Comparison of ENCODE assay signal across 8 mouse cellular contexts in genomic region chr4:133337833-133338520, GRCm38 (mm10). TPM values are rescaled to one million over a fixed set of nuclear protein-coding genes. Genes with fewer than 3 reads are reported as not detected.
DNase-seq lines count a peak whose midpoint lies in the region; ATAC-seq and TF ChIP-seq lines count a peak whose summit lies in the region.

No protein-coding gene starts in this region.

- DNase-seq in kidney, adult 2 months = peak; percentile 23
- no peak for DNase-seq in kidney, adult 9 months
- DNase-seq in MN1 (ENCODE audit: low spot score) = peak; percentile 39
- no peak for DNase-seq in forebrain, postnatal 0 days
- no peak for DNase-seq in midbrain, embryonic 10.5 days (ENCODE audit: low spot score)
- no peak for DNase-seq in right cerebral cortex, postnatal 25 days
- no peak for DNase-seq in embryo, embryonic 9.5 days (ENCODE audit: extremely low spot score)

- no peak for TF ChIP-seq CTCF in kidney, adult 2 months (conservative IDR thresholded peaks at IDR 0.05; ENCODE audit: insufficient read depth, insufficient read length, low read depth, low read length)
- TF ChIP-seq CTCF in forebrain, postnatal 0 days (IDR thresholded peaks at IDR 0.05; ENCODE audit: low read depth) = no peak

- no peaks in the 10 kb centered on the region for H3K9me3 ChIP-seq in forebrain, postnatal 0 days (ENCODE audit: low read length)
- H3K9me3 ChIP-seq in midbrain, embryonic 10.5 days (replicated peaks) = no peaks in the 10 kb centered on the region

- H3K4me3 ChIP-seq in kidney, adult 2 months (ENCODE audit: insufficient read depth, low read depth, low read length) = peak overlapping the region; percentile 82
- H3K4me3 ChIP-seq in forebrain, postnatal 0 days (ENCODE audit: low read depth, low read length) = peak overlapping the region; percentile 96
- peak overlapping the region; percentile 91 for H3K4me3 ChIP-seq in midbrain, embryonic 10.5 days

- no peaks in the 10 kb centered on the region for H3K36me3 ChIP-seq in kidney, adult 2 months (ENCODE audit: control insufficient read depth, insufficient read depth, low read length)
- H3K36me3 ChIP-seq in forebrain, postnatal 0 days (ENCODE audit: insufficient read depth) = no peaks in the 10 kb centered on the region
- H3K36me3 ChIP-seq in midbrain, embryonic 10.5 days = peaks cover 6% of the 10 kb centered on the region; the same call in 1 of the 2 replicates

- no peak overlapping the region for H3K27ac ChIP-seq in kidney, adult 2 months (ENCODE audit: insufficient read depth, low read depth, low read length)
- H3K27ac ChIP-seq in forebrain, postnatal 0 days (ENCODE audit: low read depth, low read length) = no peak overlapping the region
- H3K27ac ChIP-seq in midbrain, embryonic 10.5 days (replicated peaks) = peak overlapping the region; percentile 92

- 12% methylated on average over 14 of the region's 14 CpGs for WGBS in kidney, adult 2 months
- WGBS in forebrain, postnatal 0 days = 11% methylated on average over 14 of the region's 14 CpGs
- 18% methylated on average over 14 of the region's 14 CpGs for WGBS in midbrain, embryonic 10.5 days

- ATAC-seq in forebrain, postnatal 0 days = no peak
- ATAC-seq in megakaryocyte progenitor cell, adult 5-6 weeks (replicated peaks; ENCODE audit: poor library complexity) = no peak

- H3K4me2 ChIP-seq in forebrain, postnatal 0 days (ENCODE audit: low read depth) = peak overlapping the region; percentile 74

- TF ChIP-seq POLR2A in kidney, adult 2 months (IDR thresholded peaks at IDR 0.05; ENCODE audit: low read depth, low read length) = no peak

- peak overlapping the region; percentile 75 for H3K9ac ChIP-seq in forebrain, postnatal 0 days

- H3K27me3 ChIP-seq in kidney, adult 2 months (replicated peaks; ENCODE audit: control insufficient read depth, insufficient read depth, low read length) = no peaks in the 10 kb centered on the region
- H3K27me3 ChIP-seq in forebrain, postnatal 0 days (ENCODE audit: insufficient read depth, low read length) = no peaks in the 10 kb centered on the region
- H3K27me3 ChIP-seq in midbrain, embryonic 10.5 days (ENCODE audit: low read depth, poor library complexity, severe bottlenecking) = no peaks in the 10 kb centered on the region

- peaks cover 13% of the 10 kb centered on the region for H3K4me1 ChIP-seq in kidney, adult 2 months (ENCODE audit: control insufficient read depth, insufficient read depth, low read length)
- no peaks in the 10 kb centered on the region for H3K4me1 ChIP-seq in forebrain, postnatal 0 days (ENCODE audit: insufficient read depth)
- peaks cover 33% of the 10 kb centered on the region for H3K4me1 ChIP-seq in midbrain, embryonic 10.5 days

RNA-seq across cellular contexts. Expression of gene Wdtc1, which starts 15.3 kb away (rescaled TPM):
- 64.1 and 64.4 TPM in 2 replicates for polyA plus RNA-seq in kidney, adult 2 months (2012; rRNA removed)
- total RNA-seq in forebrain, postnatal 0 days (2014; rRNA removed) = 35.5 and 43.9 TPM in 2 replicates
- polyA plus RNA-seq in forebrain, postnatal 0 days (2015; fragmentation: Nextera tagmentation; extraction: Ambion mirVana) = 13.0 and 16.3 TPM in 2 replicates
- 19.2 and 20.0 TPM in 2 replicates for polyA plus RNA-seq in midbrain, embryonic 10.5 days (2016; fragmentation: Nextera tagmentation; extraction: Ambion mirVana)
- 10.3 and 10.6 TPM in 2 replicates for total RNA-seq in megakaryocyte progenitor cell, adult 5-6 weeks (2015)
- total RNA-seq in megakaryocyte progenitor cell, adult 5-6 weeks (2017) = 7.6 and 8.7 TPM in 2 replicates

RNA-seq across cellular contexts. Expression of gene Slc9a1, which starts 31.5 kb away (rescaled TPM):
- 30.1 and 32.3 TPM in 2 replicates for polyA plus RNA-seq in kidney, adult 2 months (2012; rRNA removed)
- total RNA-seq in forebrain, postnatal 0 days (2014; rRNA removed) = 9.7 and 16.0 TPM in 2 replicates
- 7.7 and 10.1 TPM in 2 replicates for polyA plus RNA-seq in forebrain, postnatal 0 days (2015; fragmentation: Nextera tagmentation; extraction: Ambion mirVana)
- polyA plus RNA-seq in midbrain, embryonic 10.5 days (2016; fragmentation: Nextera tagmentation; extraction: Ambion mirVana) = 8.3 and 8.6 TPM in 2 replicates
- 15.1 and 16.1 TPM in 2 replicates for total RNA-seq in megakaryocyte progenitor cell, adult 5-6 weeks (2015)
- 6.3 and 7.3 TPM in 2 replicates for total RNA-seq in megakaryocyte progenitor cell, adult 5-6 weeks (2017)

Comparison
In these comparisons a context has a peak if more than half of its experiments do, and no peak if none do; other contexts are left out.
1. DNase-seq: peak in kidney, adult 2 months (single experiment) and MN1 (single experiment); none in kidney, adult 9 months (single experiment), forebrain, postnatal 0 days (single experiment), midbrain, embryonic 10.5 days (single experiment), right cerebral cortex, postnatal 25 days (single experiment) and embryo, embryonic 9.5 days (single experiment).
2. Peak in every context shown above with its lines, with median percentiles within 50 percentile points of each other: H3K4me3 ChIP-seq.